Mouse (Mus musculus) ES-CJ7 (cell line): ENCODE measurements around the gene Ube2u.
A peak's percentile ranks its signal among the peaks of the same experiment; 100 is the strongest.

ENCODE experiments used
- DNase-seq: peaks from one replicate; pipeline ENCODE4 v3.0.0; 2011; ENCODE audit warnings: low read depth, low spot score

Gene Ube2u

GRCm38 (mm10) chr4:100547905-100548304 is 69.3 kb downstream of the Ube2u start:
- DNase-seq: no peak

GRCm38 (mm10) chr4:100553296-100553695 is 74.6 kb downstream of the Ube2u start:
- no peak for DNase-seq

- DNase-seq: peak; percentile 46
Measured at GRCm38 (mm10) chr4:100588236-100589206, 109.9 kb downstream of the Ube2u start.

GRCm38 (mm10) chr4:100595771-100596170 is 117.1 kb downstream of the Ube2u start:
- DNase-seq: no peak

- DNase-seq: no peak
Measured at GRCm38 (mm10) chr4:100596630-100597029, 118.0 kb downstream of the Ube2u start.

- DNase-seq: no peak
Measured at GRCm38 (mm10) chr4:100597049-100597448, 118.4 kb downstream of the Ube2u start.
